Mouse (Mus musculus): ENCODE measurements at regions not wholly inside any gene's neighbourhood (a gene's known extent, or its start where the extent isn't known, plus 50 kb on each side); places are given as distances from the start of the nearest gene placed in this dataset.

GRCm38 (mm10) chr1:193644506-193644905 lies 274.4 kb upstream of the Camk1g start:
- Histone ChIP-seq H3K4me2 (no peak overlapping the region), H3K36me3 (ENCODE audit: insufficient read depth) (no peaks in the 10 kb centered on the region), H3K4me1 (ENCODE audit: insufficient read depth) (no peaks in the 10 kb centered on the region), H3K27ac (ENCODE audit: low read depth) (no peak overlapping the region), H3K4me3 (ENCODE audit: low read depth, low read length) (no peak overlapping the region), H3K9ac (no peak overlapping the region), H3K27me3 (ENCODE audit: insufficient read depth, low read length) (no peaks in the 10 kb centered on the region), H3K9me3 (ENCODE audit: low read depth, low read length) (no peaks in the 10 kb centered on the region)
- WGBS, result 65% methylated on average over 2 of the region's 2 CpGs
- no peak for DNase-seq
- ATAC-seq (ENCODE audit: insufficient read depth), result no peak
- TF ChIP-seq CTCF (IDR thresholded peaks at IDR 0.05; ENCODE audit: low read depth), result no peak

DNA sequence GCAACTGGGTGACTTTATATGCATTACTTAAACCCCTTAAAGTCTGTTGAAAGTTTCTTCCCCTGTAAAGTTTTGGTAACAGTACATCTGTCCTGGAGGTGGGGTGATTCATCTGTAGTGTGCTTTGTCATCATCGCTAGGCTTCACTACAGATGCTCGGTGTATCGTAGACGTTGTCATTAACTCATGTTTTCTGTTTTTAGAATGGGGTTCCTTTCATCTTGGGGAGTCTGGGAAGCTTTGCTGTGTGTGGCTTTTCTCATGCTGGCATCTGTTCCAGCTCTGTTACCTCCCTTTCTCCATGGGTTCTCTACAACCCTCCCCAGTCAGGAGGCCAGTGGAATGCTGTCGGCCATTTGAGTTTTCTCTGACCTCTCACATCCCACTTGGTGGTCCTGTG lies 266.4 kb upstream of the Camk1g start:
- ATAC-seq (ENCODE audit: insufficient read depth) (no peak), DNase-seq (peak; percentile 31)
- WGBS, result 46% methylated on average over 5 of the region's 5 CpGs
- Histone ChIP-seq H3K9ac (no peak overlapping the region), H3K36me3 (ENCODE audit: insufficient read depth) (no peaks in the 10 kb centered on the region), H3K4me3 (ENCODE audit: low read depth, low read length) (no peak overlapping the region), H3K27me3 (ENCODE audit: insufficient read depth, low read length) (no peaks in the 10 kb centered on the region), H3K4me1 (ENCODE audit: insufficient read depth) (no peaks in the 10 kb centered on the region), H3K27ac (ENCODE audit: low read depth) (no peak overlapping the region), H3K4me2 (no peak overlapping the region), H3K9me3 (ENCODE audit: low read depth, low read length) (no peaks in the 10 kb centered on the region)
- TF ChIP-seq CTCF (IDR thresholded peaks at IDR 0.05; ENCODE audit: low read depth), result no peak

DNA sequence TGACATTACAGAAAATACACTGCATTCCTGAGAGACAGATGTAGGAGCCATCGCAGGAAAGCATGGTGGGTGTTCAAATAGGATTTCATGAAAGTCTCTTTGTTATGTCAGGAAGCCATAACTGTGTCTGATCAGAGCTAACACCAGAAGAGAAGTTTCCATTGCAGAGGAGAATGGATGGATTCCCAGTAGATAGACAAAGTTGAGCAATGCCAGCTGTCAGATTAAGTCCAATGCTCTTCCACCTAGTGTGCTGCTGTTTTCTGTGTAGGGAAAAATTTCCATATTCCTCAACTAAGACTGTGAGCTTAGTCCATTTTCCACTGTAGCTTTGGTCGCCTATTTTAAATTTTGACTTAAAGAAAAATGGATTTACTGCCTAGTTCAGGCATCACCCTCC lies 262.0 kb upstream of the Camk1g start:
- Histone ChIP-seq H3K9ac (no peak overlapping the region), H3K27ac (ENCODE audit: low read depth) (no peak overlapping the region), H3K4me3 (ENCODE audit: low read depth, low read length) (no peak overlapping the region), H3K36me3 (ENCODE audit: insufficient read depth) (no peaks in the 10 kb centered on the region), H3K27me3 (ENCODE audit: insufficient read depth, low read length) (no peaks in the 10 kb centered on the region), H3K4me2 (peak overlapping the region; percentile 40; the same call in 1 of the 2 replicates), H3K4me1 (ENCODE audit: insufficient read depth) (no peaks in the 10 kb centered on the region), H3K9me3 (ENCODE audit: low read depth, low read length) (no peaks in the 10 kb centered on the region)
- WGBS, result 60% methylated on average over 2 of the region's 2 CpGs
- no peak for TF ChIP-seq CTCF (IDR thresholded peaks at IDR 0.05; ENCODE audit: low read depth)
- DNase-seq (peak; percentile 23), ATAC-seq (ENCODE audit: insufficient read depth) (no peak)

DNA sequence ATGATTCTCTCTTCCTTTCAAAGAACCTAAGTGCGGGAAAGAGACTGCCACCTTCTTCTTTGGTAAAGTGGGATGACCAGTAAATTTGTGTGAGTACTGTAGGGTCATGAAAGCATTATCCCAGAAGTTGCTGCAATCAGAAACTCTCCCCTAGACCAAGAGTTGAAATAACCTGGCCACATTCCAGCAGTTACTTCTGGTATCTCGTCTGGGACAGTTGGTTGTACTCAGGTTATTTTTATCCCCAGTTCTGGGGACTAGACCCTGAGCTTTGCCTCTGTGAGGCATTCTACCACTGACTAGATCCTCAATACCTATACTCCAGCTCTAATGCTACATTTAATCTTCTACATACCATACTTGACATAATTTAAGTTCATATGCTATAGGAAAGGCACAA lies 259.8 kb upstream of the Camk1g start:
- H3K27me3 ChIP-seq (ENCODE audit: insufficient read depth, low read length), result no peaks in the 10 kb centered on the region
- DNase-seq (peak; percentile 33), ATAC-seq (ENCODE audit: insufficient read depth) (no peak)
- no peaks in the 10 kb centered on the region for H3K9me3 ChIP-seq (ENCODE audit: low read depth, low read length)
- H3K27ac ChIP-seq (ENCODE audit: low read depth), result no peak overlapping the region
- 47% methylated on average over 2 of the region's 2 CpGs for WGBS
- TF ChIP-seq CTCF (IDR thresholded peaks at IDR 0.05; ENCODE audit: low read depth), result no peak
- H3K36me3 ChIP-seq (ENCODE audit: insufficient read depth), result no peaks in the 10 kb centered on the region
- no peak overlapping the region for H3K4me3 ChIP-seq (ENCODE audit: low read depth, low read length)
- no peak overlapping the region for H3K9ac ChIP-seq
- no peaks in the 10 kb centered on the region for H3K4me1 ChIP-seq (ENCODE audit: insufficient read depth)
- no peak overlapping the region for H3K4me2 ChIP-seq

DNA sequence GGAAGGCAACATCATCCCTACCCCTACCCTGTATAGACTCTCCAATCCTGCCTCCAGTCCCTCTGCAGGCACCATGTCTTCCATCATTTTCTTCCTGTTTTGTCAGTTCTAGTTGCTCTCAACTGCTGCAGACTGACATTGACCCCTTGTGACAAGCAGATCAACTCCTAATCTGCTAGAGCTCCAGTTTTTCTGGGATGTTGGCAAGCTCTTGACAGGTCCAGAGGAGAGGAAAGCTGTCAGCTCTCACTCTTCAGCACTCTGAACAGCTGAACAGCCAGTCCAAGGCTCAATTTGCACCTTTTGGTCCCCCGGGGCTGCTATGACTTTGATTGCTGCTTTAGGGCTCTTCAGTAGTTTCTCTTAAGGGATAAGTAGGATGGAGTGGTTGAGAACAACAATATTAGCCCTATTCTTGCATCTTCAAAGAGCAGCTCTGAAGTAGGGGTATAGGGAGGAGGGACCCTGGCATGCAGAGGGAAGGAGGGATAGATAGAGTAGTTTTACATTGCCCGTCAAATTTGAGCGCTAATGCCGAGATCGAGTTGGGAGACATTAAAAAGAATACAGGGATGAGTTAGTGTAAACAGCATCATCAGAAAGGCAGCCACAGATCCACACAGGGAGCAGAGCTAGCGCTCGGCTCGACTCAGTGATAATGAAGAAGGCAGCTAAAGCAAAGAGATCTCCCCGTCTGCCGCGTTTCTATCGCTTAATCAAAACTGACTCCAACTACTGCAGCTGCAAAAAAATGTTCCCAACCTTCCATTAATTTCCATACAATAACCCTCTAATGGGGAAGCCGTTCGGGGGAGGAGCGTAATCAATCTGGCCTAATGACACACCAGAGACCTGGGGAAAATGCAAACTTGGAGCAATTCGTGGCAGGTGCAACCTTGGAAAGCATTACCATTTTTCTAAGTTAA lies 257.1 kb upstream of the Camk1g start:
- Histone ChIP-seq H3K4me2 (no peak overlapping the region), H3K27me3 (ENCODE audit: insufficient read depth, low read length) (no peaks in the 10 kb centered on the region), H3K9ac (no peak overlapping the region), H3K4me3 (ENCODE audit: low read depth, low read length) (no peak overlapping the region), H3K36me3 (ENCODE audit: insufficient read depth) (no peaks in the 10 kb centered on the region), H3K9me3 (ENCODE audit: low read depth, low read length) (no peaks in the 10 kb centered on the region), H3K27ac (ENCODE audit: low read depth) (no peak overlapping the region), H3K4me1 (ENCODE audit: insufficient read depth) (no peaks in the 10 kb centered on the region)
- TF ChIP-seq CTCF (IDR thresholded peaks at IDR 0.05; ENCODE audit: low read depth), result no peak
- no peak for ATAC-seq (ENCODE audit: insufficient read depth)
- 37% methylated on average over 16 of the region's 16 CpGs for WGBS
- no peak for DNase-seq

- no peak overlapping the region for H3K9ac ChIP-seq
- no peaks in the 10 kb centered on the region for H3K27me3 ChIP-seq (ENCODE audit: insufficient read depth, low read length)
- no peak for TF ChIP-seq CTCF (IDR thresholded peaks at IDR 0.05; ENCODE audit: low read depth)
- H3K9me3 ChIP-seq (ENCODE audit: low read depth, low read length), result no peaks in the 10 kb centered on the region
- DNase-seq (no peak), ATAC-seq (ENCODE audit: insufficient read depth) (no peak)
- no peaks in the 10 kb centered on the region for H3K4me1 ChIP-seq (ENCODE audit: insufficient read depth)
- no peaks in the 10 kb centered on the region for H3K36me3 ChIP-seq (ENCODE audit: insufficient read depth)
- no peak overlapping the region for H3K4me3 ChIP-seq (ENCODE audit: low read depth, low read length)
- no peak overlapping the region for H3K4me2 ChIP-seq
- 19% methylated on average over 9 of the region's 9 CpGs for WGBS
- H3K27ac ChIP-seq (ENCODE audit: low read depth), result no peak overlapping the region
Observed at GRCm38 (mm10) chr1:193625101-193625956, 255.2 kb upstream of the Camk1g start.

DNA sequence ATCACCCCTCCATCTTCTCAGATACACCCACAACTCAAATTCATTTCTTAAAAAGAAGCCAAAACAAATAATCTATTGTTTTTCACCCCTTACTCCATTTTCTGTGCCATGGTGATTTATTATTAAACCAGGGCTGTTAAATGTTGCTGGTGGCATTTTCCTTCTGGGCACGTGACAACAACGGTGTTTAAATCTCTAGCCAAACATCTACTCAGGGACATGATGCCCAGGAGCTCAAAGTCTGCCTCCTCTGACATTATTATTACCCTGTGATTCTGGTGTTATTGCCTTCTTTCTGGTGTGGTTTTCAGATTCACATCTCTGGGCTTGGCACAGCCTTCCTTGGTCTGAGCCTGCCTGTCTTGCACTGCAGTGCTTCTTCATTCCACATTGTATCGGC lies 253.5 kb upstream of the Camk1g start:
- DNase-seq (no peak), ATAC-seq (ENCODE audit: insufficient read depth) (no peak)
- H3K4me3 ChIP-seq (ENCODE audit: low read depth, low read length), result no peak overlapping the region
- WGBS, result 77% methylated on average over 3 of the region's 3 CpGs
- H3K4me1 ChIP-seq (ENCODE audit: insufficient read depth), result no peaks in the 10 kb centered on the region
- no peaks in the 10 kb centered on the region for H3K9me3 ChIP-seq (ENCODE audit: low read depth, low read length)
- no peak overlapping the region for H3K9ac ChIP-seq
- no peak overlapping the region for H3K4me2 ChIP-seq
- TF ChIP-seq CTCF (IDR thresholded peaks at IDR 0.05; ENCODE audit: low read depth), result no peak
- H3K36me3 ChIP-seq (ENCODE audit: insufficient read depth), result no peaks in the 10 kb centered on the region
- H3K27me3 ChIP-seq (ENCODE audit: insufficient read depth, low read length), result no peaks in the 10 kb centered on the region
- H3K27ac ChIP-seq (ENCODE audit: low read depth), result no peak overlapping the region

Measured in lung, embryonic 14.5 days (tissue).